Mouse (Mus musculus) cerebellum, adult 2 months (tissue): ENCODE measurements at regions not wholly inside any gene's neighbourhood (a gene's known extent, or its start where the extent isn't known, plus 50 kb on each side); places are given as distances from the start of the nearest gene placed in this dataset.

Source experiments
- CTCF ChIP-seq: fragments of 200-500 bp; IDR thresholded peaks from 2 replicates; pipeline ENCODE4 v1.5.1; 2011; ENCODE audit warnings: low read depth, mild to moderate bottlenecking, control low read depth, low read length, moderate library complexity, borderline replicate concordance; ENCODE audit not compliant: insufficient read depth
- POLR2A ChIP-seq: fragments of 200-500 bp; IDR thresholded peaks from 2 replicates; pipeline ENCODE4 v1.6.1; 2011; ENCODE audit warnings: low read length, control low read depth, borderline replicate concordance; ENCODE audit not compliant: insufficient read depth

- TF ChIP-seq CTCF (no peak), POLR2A (no peak)
Observed at GRCm38 (mm10) chr9:33442266-33442665, 806.2 kb downstream of the Ets1 start.
